Mouse (Mus musculus): ENCODE results near the gene L1td1.

- no peak for TF ChIP-seq CTCF (conservative IDR thresholded peaks at IDR 0.05 in 1 of 2, IDR thresholded peaks at IDR 0.05 in 1 of 2; ENCODE audit: low read depth in 2 of 2, low read length in 2 of 2)
- no peak for TF ChIP-seq IRF4 (IDR thresholded peaks at IDR 0.05; ENCODE audit: low read depth, low read length)
These were observed 40.9 kb downstream of the L1td1 start for GRCm38 (mm10) chr4:98767134-98768133.
